Mouse (Mus musculus): Measurements from ENCODE around the gene Tesc.
A peak's percentile ranks its signal among the peaks of the same experiment; 100 is the strongest.

Gene Tesc

DNA sequence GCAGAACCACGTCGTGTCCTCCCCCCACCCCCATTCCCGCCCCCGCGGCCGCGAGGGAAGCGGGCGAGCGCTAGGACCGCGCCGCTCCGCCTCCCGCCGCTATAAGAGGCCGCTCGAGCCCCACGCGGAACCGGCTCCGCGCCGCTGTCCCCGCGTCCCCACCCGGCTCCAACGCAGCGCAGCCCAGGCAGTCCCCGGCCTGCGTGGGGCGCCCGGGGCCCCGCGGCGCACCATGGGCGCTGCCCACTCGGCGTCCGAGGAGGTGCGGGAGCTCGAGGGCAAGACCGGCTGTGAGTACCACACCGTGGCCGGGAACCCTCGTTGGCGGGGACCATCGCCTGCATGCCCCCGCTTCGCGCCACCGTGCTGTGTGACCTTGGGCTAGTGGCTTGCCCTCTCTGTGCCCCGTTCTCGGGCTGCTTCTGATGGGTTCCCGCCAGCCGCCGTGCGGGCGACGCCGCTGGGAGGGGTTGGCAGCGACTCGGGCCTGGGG, at the start of gene Tesc:
Gene Tesc (plus strand): TSS at position 46 of the 493 bp plus-strand sequence.
- DNase-seq: no peak

DNA sequence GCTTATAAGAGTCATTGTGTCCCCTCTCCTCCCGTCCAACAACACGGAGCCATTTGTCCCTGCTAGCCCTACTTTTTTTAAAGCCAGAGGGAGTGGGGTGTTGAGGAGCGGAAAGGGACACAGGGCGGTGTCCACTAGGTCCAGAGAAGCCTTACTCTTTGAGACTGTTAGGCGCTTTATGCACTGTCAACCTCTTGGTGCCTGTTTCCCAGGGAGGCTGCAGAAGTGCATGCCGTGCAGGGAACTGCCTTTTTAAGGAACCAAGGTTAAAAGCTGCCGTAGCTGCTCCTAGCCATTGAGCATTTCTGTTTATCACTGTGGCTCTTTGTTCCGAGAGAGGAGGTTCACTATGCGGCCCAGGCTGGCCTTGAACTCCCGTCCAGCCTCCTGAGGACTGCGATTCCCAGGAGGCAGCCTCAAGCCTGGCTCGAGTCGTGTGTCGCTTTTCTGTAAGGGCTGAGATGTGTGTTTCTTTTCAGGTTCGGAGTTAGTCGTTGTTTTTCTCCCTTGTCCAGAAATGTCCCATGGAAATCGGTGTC, 49.3 kb upstream of the Tesc start:
- DNase-seq: no peak

DNA sequence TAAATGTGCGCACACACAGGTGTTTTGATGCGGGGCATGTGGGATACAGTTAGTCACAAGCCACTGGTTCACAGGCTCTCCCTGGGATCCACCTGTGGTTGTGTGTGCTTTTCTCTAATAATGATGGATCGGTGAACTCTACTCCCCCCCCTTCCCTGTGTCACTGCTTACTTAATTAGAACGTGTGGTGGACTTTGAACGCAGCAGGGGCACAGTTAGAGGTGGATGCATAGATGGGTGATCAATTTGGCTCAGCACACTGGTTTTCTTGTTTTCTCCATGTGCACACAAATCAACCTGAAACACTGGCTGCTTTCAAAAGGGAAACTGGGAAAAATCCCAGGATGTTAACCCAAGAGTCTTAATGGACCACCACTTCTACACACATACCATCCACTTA, 48.5 kb upstream of the Tesc start:
- no peak for DNase-seq

DNA sequence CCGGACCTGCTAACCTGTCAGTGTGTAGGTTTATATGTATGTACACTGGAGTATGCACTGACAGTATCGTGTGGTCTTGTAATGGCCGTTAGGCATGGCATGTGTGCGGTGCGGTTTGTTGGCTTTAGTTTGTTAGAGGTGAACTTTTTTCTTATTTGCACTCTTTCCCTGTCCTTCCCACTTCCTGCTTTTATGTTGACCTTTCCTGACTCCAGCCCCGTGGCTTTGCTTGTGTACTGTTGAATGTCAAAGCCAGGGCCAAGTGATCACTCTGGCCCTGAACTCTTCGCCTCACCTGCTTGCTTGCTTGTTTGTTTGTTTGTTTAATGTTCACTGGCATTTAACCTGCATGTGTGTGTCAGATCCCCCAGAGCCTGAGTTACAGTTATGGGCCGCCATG, 46.6 kb upstream of the Tesc start:
- DNase-seq: no peak

DNA sequence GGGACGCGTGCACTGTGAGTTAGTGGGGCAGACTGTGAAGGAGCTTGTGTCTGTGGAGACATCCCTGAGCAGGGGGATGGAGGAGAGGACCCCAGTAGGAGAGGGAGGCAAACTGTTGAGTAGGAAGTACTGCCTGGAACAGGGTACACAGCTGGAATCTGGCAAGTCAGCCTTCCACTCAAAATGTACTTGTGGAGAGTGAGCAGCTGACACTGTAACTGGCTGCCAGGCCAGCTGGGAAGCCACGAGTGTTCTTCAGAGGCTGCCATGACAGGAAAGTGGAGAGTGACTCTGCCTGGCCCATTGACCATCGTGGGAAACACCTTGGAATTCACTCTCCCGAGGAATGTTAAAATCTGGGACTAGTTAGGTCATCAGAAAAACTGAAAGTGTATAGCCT, 45.6 kb upstream of the Tesc start:
- no peak for DNase-seq

DNA sequence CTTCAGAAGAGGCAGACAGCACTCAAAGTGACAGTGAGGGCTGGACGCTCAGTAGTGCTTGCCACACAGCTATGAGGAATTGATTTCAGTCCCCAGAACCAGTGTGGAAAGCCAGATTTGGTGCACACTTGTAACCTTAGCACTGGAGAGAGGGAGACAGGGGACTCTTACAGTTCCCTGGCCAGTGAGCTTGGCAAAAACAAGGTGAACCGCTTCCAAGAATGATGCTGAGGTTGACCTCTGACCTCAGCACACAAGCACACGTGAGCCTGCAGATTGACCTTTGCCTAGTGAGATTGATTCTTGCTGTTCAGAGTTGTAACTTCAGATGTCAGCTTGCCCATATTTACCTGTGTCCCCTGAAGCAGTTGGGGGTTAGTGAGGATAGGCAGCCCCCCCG, 41.2 kb upstream of the Tesc start:
- DNase-seq: no peak

DNA sequence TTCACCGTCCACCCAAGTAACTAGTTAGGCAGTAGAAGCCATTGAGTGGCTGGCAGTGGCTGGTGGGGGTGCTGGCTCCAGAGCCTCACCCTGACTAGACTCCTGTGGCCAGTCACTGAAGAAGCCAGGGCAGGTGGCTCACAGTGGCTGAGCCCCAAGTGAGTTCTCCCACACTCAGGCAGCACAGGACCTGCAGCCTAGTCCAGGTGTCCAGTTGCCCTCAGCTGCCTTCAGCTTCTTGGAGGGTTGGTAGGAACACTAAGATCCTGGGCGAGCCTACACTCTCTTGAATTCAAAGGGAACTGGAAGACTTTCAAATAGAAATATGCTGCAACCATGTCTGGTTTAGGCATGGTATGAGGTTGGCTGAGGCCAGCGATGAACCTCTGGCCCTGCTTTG, 39.7 kb upstream of the Tesc start:
- no peak for DNase-seq

DNA sequence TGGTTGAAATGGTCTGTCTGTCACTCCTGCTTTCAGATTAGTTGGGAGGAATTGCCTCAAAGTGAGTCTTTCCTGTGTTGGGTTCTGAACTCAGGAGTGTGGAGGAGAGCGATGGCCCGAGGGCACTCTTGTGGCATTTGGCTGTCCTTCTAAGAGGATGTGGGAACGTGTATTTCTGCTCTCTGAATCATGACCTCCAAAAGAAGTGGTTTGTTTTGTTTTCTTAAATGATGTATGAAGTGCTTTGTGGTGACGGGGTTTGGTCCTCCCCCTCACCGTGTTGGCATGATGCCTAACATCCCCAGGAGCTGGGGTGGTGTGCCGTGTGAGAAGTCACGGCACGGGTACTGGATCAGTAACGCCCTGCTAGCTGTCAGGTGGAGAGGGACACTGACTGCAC, 39.2 kb upstream of the Tesc start:
- DNase-seq: no peak

DNA sequence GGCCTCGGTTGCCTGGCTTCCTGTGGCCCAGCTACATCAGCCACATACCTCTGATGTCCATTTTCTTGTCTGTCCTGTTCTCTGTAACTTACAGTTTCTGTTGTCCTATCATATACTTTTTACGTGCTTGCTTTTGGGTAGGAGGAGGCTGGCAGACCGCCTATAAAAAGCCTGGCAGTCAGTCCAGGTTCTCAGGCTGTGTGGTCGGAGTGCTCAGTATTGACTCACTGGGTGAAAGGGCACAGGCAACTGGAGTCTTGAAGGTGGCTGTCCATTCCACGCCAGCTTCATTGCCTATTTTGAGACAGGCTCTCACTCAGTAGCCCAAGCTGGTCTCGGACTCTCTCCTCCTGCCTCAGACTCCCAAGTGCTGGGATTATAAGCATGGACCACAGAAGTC, 37.8 kb upstream of the Tesc start:
- DNase-seq: no peak

DNA sequence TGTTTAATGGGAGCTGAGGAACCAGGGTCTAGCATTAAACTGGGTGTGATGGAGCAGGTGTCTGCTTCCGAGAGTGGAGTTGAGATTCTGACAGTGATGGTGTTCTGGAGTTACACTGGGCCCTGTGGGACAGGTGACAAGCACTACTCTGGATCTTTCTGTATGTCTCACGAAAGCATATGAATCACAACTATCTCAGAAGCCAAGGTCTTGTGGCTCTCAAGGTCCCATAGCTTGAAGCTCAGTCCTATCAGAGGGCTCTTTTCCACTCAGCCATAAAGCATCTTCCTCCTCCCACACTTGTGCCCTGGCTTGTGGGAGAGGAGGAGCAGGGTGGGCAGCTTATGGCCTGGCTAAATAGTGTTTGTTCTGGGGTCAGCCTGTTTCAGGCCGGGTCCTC, 36.6 kb upstream of the Tesc start:
- DNase-seq: no peak

DNA sequence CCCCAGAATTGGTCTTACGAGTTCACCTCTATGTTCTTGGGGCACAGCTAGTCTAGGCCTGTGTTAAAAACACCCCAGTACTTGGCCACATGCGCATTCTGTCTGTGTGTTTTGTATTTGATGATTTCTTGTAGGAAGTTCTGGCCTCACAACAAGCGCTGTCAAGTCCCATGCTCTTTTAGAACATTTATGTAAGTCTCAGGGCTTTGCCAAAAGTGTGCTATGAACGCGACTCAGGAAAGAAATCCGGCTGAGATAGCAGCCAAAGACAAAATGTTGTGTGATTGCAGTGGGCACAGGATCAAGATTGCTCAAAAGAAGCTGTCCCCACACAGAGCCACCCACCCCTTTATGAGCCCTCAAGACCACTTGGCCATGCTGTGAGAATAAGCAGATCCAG, 34.0 kb upstream of the Tesc start:
- no peak for DNase-seq

DNA sequence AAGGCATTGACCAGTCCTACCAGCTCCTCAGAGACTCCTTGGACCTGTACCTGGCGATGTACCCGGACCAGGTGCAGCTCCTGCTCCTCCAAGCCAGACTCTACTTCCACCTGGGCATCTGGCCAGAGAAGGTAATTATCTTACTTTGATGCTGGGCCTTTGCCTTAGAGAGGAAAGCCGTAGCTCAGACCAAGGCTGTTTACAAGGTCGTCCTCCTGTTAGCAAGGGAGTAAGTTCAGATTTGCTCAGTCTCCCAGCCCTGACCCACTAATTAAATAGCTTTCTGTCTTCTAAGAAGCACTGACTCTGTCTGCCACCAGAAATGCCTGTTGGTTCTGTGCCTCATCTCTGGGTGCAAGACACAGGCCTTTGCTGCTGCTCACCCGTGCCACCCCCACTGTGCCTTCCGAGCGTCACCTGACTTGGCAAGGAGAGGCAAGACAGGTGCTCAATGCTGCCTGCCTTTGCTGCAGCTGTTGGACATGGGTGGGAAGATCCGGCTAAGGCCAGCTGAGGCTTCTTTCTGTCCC, 32.1 kb upstream of the Tesc start:
- no peak for DNase-seq

DNA sequence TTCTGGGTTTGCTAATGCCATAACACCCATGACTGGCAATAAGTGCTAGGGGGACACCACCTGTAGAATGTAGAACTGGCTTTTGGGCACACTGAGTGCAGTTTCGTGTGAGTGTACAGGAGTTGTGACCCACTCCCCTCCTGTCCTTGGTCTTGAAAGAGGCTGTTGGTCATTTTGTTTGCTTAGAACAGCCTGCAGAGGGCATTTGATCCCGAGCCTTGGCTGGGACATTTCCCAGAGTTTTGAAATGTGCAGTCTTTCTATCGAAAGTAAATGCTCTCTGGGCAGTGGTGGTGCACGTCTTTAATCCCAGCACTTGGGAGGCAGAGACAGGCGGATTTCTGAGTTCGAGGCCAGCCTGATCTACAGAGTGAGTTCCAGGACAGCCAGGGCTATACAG, 31.6 kb upstream of the Tesc start:
- no peak for DNase-seq

DNA sequence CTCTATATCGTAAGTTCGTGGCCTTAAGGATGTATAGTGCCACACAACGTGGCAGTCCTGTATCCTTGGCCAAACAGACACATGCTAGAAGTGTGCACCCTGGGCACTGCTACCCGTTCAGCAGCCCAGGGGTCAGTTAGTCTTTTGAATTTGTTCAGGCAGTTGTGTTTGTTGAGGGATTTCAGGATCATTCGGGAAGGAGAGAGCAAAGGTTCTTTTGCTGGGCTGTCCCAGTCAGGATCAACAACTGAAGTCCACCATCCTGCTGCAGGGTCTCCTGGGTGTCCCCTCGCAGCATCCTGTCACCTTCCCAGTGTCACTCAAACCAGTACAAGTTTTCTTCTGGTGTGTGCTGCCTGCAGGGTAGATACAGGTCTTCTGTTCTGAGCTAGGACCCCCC, 31.0 kb upstream of the Tesc start:
- DNase-seq: no peak

DNA sequence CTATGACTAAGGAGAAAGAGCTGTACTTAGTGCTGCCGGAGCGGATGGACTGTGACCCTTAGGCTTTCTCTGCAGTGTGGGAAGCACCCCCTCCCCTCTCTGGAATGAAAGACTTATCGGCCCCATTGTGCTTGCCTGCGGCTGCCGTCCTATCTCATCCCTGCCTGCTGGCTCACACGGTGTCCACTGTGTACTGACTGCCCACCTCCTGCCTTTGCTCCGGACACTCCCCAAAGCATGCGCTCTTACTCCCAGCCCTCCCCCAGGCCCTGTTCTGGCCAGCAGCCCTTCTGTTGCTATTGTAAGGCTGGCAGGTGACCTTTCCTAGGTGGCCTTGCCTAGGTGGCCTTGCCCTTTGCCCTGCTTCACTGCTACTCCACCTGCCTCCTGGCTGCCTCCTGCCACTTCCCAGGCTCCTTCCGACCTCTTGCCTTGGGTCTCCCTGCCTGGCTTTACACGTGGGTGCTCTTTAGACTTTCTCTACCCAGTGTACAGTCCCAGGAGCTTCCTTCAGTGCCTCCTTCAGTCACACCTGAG, 30.0 kb upstream of the Tesc start:
- no peak for DNase-seq

DNA sequence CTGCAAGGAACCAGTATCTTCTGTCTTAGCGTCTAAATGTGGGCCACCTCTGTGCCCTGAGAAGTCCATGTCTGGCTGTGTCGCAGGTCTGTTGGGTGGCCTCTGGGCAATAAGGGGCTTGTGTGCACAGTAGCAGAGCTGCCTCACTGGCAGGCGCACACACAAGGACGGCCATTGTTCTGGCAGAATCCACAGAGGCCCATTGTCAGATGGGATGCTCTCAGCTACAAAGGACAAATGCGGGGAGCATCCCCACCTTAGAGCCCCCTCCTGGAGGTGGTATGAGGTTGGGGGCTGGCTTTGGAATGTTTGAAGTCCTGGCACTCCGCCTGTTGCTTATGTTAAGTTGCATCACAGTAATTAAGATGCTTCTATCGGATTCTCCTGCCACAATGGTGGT, 28.5 kb upstream of the Tesc start:
- peak; percentile 93 for DNase-seq

DNA sequence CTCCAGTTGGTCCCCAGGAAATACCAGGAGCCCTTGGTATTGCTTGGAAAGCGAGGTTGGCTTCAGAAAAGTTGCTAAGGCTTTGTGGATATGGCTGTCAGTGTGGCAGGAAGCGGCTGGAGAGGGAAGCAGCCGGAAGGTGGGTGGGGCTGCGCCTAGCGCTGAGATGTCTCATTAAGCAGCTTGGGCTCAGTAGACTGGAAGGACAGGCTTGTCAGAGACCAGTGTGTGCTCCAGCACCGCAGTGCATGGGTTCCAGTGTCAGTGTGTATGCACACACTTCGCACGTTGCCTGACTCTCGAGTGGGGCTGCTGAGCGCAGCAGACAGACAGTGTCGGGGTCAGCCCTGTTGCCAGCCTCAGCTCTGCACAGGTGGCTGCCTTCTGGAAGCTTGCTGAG, 28.0 kb upstream of the Tesc start:
- peak; percentile 84 for DNase-seq

DNA sequence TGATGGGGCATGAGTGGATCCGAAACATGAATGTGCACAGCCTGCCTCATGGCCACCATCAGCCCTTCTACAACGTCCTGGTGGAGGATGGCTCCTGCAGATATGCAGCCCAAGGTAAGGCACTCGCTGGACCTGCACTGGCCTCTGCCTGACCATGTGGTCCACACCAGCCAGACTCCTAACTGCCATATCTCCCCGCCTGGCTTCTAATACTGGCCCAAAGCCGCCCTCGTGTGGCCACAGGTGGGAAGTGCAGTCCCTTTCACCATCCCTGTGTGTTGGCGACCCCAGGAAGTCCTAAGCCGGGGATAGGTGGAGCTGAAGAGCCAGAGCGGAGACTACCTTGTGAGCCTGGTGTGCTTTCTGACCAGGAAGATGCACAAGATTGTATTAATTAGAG, 25.5 kb upstream of the Tesc start:
- DNase-seq: peak; percentile 87

DNA sequence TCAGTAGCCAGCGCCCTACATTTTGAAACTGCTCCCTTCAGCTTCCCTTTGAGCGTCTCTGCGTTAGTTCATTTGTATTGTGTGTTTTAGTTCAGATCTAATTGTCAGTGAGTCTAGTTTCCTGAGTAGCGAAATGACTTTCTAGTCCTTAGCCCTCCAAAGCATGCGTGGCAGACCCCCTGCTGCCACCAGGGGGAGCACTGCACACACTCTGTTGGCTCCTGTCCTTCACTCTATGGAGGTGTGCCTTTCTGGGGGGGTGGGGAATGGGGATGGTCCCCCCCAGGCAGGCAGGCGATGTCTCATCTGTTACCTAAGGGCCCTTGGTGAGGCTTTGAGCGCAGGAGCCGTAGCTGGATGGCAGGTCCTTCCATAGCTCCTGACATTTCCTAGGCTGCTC, 22.9 kb upstream of the Tesc start:
- peak; percentile 62 for DNase-seq

DNA sequence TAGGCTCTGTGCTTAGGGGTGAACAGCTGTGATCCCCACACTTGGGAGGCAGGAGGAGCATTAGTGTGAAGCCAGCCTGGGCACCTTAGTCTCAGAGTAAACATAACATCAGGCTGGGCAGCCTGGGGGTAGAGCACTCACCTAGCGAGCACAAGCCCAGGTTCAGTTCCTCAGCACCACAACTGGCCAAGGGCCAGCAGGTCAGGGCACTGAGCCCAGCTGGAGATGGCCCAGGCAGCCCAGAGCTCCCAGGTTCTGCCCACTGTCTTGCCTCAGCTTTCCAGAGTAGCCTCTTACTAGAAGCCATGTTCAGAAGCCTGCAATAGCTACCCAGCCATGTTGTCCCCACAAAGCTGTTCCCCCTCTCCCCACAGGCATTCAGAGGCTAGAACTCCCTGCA, 21.8 kb upstream of the Tesc start:
- no peak for DNase-seq

DNA sequence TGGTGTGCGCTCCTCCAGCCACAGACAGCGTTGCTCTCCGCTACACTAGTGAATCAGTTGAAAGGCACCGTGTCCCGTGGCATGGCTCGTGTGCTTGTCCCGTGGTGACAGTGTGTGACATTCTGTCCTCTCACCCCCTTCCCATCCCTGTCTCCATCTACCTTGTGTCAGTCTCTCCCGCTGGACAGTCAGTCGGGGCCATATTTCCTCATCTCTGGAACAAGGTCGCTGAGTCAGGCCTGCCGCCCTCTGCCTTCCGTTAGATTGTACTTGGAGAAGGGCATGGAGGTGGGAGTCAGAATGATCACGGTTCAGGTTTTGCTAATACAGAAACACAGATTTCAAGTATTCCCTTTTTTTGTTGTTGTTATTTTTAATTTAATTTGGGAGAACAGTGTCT, 19.2 kb upstream of the Tesc start:
- DNase-seq: no peak

DNA sequence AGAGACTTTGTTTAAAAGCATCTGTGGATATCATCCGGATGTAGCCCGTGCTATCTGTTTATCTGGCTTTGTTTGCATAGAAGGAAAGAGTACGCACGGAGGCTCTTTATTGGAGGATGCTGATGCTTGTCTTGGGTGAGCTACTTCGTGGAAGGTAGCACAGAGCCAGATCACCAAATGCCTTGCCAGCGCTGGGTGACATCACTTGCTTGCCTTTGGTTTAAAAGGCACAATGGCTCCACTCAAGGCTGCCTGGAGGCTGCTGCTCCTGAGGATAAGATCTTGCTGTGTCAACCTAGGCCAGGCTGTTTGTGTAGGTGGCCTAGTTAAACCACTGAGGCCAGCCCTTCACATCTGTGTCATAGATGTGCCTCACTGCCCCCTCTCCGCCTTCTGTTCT, 16.7 kb upstream of the Tesc start:
- DNase-seq: no peak

DNA sequence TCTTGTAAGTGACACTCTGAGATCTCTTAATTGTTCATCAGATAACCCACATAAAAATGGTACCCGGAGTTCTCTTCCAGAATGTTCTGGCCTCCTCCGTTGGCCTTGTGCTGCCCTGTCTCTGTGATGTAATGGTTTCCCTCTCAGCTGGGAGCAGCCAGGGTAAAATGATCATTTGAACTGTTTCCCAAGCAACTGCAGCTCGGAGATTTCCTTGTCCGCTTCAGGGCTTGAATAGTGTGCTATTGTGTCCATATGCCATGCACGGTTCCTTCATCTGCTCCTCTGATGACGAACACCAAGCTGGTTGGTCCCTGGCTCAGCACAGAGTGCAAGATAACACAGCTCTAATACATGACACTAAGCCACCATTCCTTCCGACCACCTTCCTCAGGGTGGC, 15.7 kb upstream of the Tesc start:
- no peak for DNase-seq

DNA sequence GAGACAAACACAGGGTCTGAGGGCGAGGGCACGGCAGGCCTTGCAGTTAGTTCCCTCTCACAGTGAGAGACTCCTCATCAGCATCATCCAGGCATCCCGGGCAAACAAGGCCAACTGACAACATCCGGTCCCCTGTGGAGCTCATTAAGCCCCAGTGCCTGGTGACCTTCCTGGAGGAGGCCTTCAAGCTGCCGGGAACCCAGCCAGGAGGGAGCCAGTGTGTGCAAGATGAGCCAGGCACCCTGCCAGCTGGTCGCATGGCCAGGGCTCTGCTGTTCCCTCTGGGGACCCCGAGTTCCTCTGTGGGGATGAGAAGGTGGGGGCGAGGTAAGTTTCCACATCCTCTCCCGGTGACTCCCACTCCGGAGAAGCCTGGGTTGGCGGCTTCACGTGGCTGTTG, 12.5 kb upstream of the Tesc start:
- DNase-seq: peak; percentile 91

DNA sequence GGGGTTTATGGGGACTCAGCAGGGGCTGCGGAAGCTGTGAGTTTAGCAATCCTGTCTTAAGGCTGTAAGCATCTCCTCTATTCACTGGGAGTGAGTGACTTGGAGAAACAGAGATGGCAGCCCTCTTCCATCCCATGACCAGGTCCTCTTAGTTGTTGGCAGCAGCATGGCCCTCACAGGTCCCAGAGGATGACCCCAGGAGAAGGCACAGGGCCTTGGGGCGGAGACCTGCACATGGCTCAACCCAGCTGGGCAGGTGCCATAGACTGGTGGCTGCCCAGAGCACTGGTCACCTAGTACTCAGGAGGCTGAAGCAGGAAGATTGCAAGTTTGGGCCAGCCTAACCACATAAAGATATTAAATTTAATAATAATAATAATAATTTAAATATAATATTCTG, 11.9 kb upstream of the Tesc start:
- DNase-seq: no peak

Data from retina, postnatal 1 day (tissue).